Comparison of ENCODE assay signal across 10 mouse cellular contexts in the genomic region with DNA sequence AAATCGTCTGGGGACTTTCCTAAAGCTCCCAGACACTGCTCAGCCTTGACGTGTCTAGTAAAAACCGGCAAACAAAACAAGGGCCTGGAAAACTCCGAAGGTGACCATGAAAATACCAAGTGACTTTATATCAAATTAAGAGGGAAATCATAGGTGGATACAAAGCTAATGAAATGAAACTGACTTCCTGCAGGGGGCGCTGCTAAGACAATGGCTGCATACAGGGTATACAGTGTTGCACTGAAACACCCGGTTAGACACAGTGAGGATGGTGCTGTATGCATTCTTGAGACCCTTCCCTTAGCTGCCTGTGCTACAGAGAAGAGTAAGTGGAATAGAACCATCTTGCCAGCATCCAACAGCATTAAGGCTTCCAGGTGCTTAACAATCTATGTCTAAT.
DNase-seq lines count a peak whose midpoint lies in the region; ATAC-seq and TF ChIP-seq lines count a peak whose summit lies in the region.
"Had no signal": no experiment of that assay in that cellular context is flagged by ENCODE, and none has a peak within 500 bp of the region (broad histone marks: within the 10 kb centered on the region; RNA-seq: fewer than 3 reads in every experiment).

No protein-coding gene starts in this region.

- no peaks in the 10 kb centered on the region for H3K4me1 ChIP-seq in heart, adult 2 months (ENCODE audit: control insufficient read depth, insufficient read depth, low read length)
- H3K4me1 ChIP-seq in heart, embryonic 10.5 days, result no peaks in the 10 kb centered on the region
- H3K4me1 ChIP-seq in lung, embryonic 14.5 days (ENCODE audit: insufficient read depth), result no peaks in the 10 kb centered on the region
- peaks cover 10% of the 10 kb centered on the region for H3K4me1 ChIP-seq in midbrain, embryonic 16.5 days (ENCODE audit: control insufficient read depth, insufficient read depth, low read length)
- H3K4me1 ChIP-seq: midbrain, embryonic 12.5 days had no signal

- no peaks in the 10 kb centered on the region for H3K36me3 ChIP-seq in heart, adult 2 months (ENCODE audit: control insufficient read depth, insufficient read depth, low read length)
- no peaks in the 10 kb centered on the region for H3K36me3 ChIP-seq in heart, embryonic 10.5 days
- H3K36me3 ChIP-seq in lung, embryonic 14.5 days (ENCODE audit: insufficient read depth), result no peaks in the 10 kb centered on the region
- H3K36me3 ChIP-seq in midbrain, embryonic 16.5 days (ENCODE audit: control insufficient read depth, insufficient read depth, low read length), result no peaks in the 10 kb centered on the region
- H3K36me3 ChIP-seq: forebrain, embryonic 15.5 days; midbrain, embryonic 12.5 days had no signal

- H3K27me3 ChIP-seq in heart, adult 2 months (ENCODE audit: control insufficient read depth, insufficient read depth, low read length), result no peaks in the 10 kb centered on the region
- H3K27me3 ChIP-seq in heart, embryonic 10.5 days (ENCODE audit: insufficient read depth, poor library complexity, severe bottlenecking), result no peaks in the 10 kb centered on the region
- H3K27me3 ChIP-seq in lung, embryonic 14.5 days (ENCODE audit: insufficient read depth, low read length), result no peaks in the 10 kb centered on the region
- H3K27me3 ChIP-seq in midbrain, embryonic 16.5 days (ENCODE audit: control insufficient read depth, insufficient read depth, low read depth, low read length), result no peaks in the 10 kb centered on the region
- H3K27me3 ChIP-seq: forebrain, embryonic 15.5 days; midbrain, embryonic 12.5 days; Patski had no signal

- TF ChIP-seq EP300 in heart, adult 2 months (IDR thresholded peaks at IDR 0.05; ENCODE audit: insufficient read depth, low read depth, low read length), result no peak

- no peak overlapping the region for H3K4me3 ChIP-seq in heart, adult 2 months
- no peak overlapping the region for H3K4me3 ChIP-seq in heart, embryonic 10.5 days
- no peak overlapping the region for H3K4me3 ChIP-seq in lung, embryonic 14.5 days (ENCODE audit: low read depth, low read length)
- H3K4me3 ChIP-seq in midbrain, embryonic 16.5 days (ENCODE audit: low read depth, low read length), result no peak overlapping the region
- H3K4me3 ChIP-seq: forebrain, embryonic 15.5 days; midbrain, embryonic 12.5 days had no signal

- no peak for ATAC-seq in lung, embryonic 14.5 days (ENCODE audit: insufficient read depth)
- ATAC-seq in midbrain, embryonic 16.5 days, result no peak
- ATAC-seq: forebrain, embryonic 15.5 days; Patski had no signal

- peak; percentile 7; the same call in 1 of the 2 replicates for TF ChIP-seq CTCF in heart, adult 2 months (IDR thresholded peaks at IDR 0.05)
- peak; percentile 32 for TF ChIP-seq CTCF in lung, embryonic 14.5 days (IDR thresholded peaks at IDR 0.05; ENCODE audit: low read depth)

- H3K9me3 ChIP-seq in heart, embryonic 10.5 days, result no peaks in the 10 kb centered on the region
- H3K9me3 ChIP-seq in lung, embryonic 14.5 days (ENCODE audit: low read depth, low read length), result no peaks in the 10 kb centered on the region
- H3K9me3 ChIP-seq in midbrain, embryonic 16.5 days (replicated peaks; ENCODE audit: control insufficient read depth, low read length, poor library complexity, severe bottlenecking), result no peaks in the 10 kb centered on the region
- H3K9me3 ChIP-seq: forebrain, embryonic 15.5 days; midbrain, embryonic 12.5 days had no signal

- H3K9ac ChIP-seq in heart, adult 2 months (ENCODE audit: low read depth, low read length), result no peak overlapping the region
- no peak overlapping the region for H3K9ac ChIP-seq in lung, embryonic 14.5 days
- no peak overlapping the region for H3K9ac ChIP-seq in midbrain, embryonic 16.5 days (ENCODE audit: low read depth, low read length)
- H3K9ac ChIP-seq: forebrain, embryonic 15.5 days; midbrain, embryonic 12.5 days had no signal

- H3K4me2 ChIP-seq in lung, embryonic 14.5 days, result no peak overlapping the region
- H3K4me2 ChIP-seq in midbrain, embryonic 16.5 days (ENCODE audit: low read length), result no peak overlapping the region
- H3K4me2 ChIP-seq: forebrain, embryonic 15.5 days; midbrain, embryonic 12.5 days had no signal

- no peak for TF ChIP-seq POLR2A in heart, adult 2 months (IDR thresholded peaks at IDR 0.05; ENCODE audit: insufficient read depth, low read depth, low read length)

- no peak for DNase-seq in heart, adult 2 months
- DNase-seq in heart, embryonic 10.5 days (ENCODE audit: low spot score), result no peak
- no peak for DNase-seq in lung, embryonic 14.5 days
- no peak for DNase-seq in lung, postnatal 4 days
- DNase-seq in adrenal gland, postnatal 25 days, result peak; percentile 16
- peak; percentile 23 for DNase-seq in retina, embryonic 14.5 days (ENCODE audit: low spot score)

- intact Hi-C loops in heart, adult 2 months (cut with DNase I), result no loop called here

- no peaks in the 10 kb centered on the region for H3K79me2 ChIP-seq in heart, adult 2 months (replicated peaks; ENCODE audit: control insufficient read depth, insufficient read depth, low read length)

- 54% methylated on average over 6 of the region's 6 CpGs for WGBS in heart, adult 2 months
- 55% methylated on average over 6 of the region's 6 CpGs for WGBS in heart, embryonic 10.5 days
- 54% methylated on average over 6 of the region's 6 CpGs for WGBS in lung, embryonic 14.5 days
- WGBS in midbrain, embryonic 16.5 days, result 67% methylated on average over 6 of the region's 6 CpGs

- no peak overlapping the region for H3K27ac ChIP-seq in heart, adult 2 months
- H3K27ac ChIP-seq in heart, embryonic 10.5 days, result no peak overlapping the region
- H3K27ac ChIP-seq in lung, embryonic 14.5 days (ENCODE audit: low read depth), result no peak overlapping the region
- no peak overlapping the region for H3K27ac ChIP-seq in midbrain, embryonic 16.5 days (ENCODE audit: low read length)
- H3K27ac ChIP-seq: forebrain, embryonic 15.5 days; midbrain, embryonic 12.5 days had no signal

Comparison
In these comparisons a context has a peak if more than half of its experiments do, and no peak if none do; other contexts are left out.
1. DNase-seq: peak in adrenal gland, postnatal 25 days (single experiment) and retina, embryonic 14.5 days (single experiment); none in heart, adult 2 months (0 of 2), heart, embryonic 10.5 days (single experiment), lung, embryonic 14.5 days (single experiment) and lung, postnatal 4 days (0 of 2).